Mouse (Mus musculus) cerebellum, adult (tissue): ENCODE data around the gene Kmt2c.

Source experiments
- ATAC-seq: cut with Nextera tagmentation; 2 replicates; pipeline ENCODE4 v1.9.2; 2017; ENCODE audit warnings: mild to moderate bottlenecking, moderate library complexity, mixed read lengths; ENCODE audit not compliant: insufficient number of reproducible peaks, low FRiP score, low TSS enrichment

Gene Kmt2c

DNA sequence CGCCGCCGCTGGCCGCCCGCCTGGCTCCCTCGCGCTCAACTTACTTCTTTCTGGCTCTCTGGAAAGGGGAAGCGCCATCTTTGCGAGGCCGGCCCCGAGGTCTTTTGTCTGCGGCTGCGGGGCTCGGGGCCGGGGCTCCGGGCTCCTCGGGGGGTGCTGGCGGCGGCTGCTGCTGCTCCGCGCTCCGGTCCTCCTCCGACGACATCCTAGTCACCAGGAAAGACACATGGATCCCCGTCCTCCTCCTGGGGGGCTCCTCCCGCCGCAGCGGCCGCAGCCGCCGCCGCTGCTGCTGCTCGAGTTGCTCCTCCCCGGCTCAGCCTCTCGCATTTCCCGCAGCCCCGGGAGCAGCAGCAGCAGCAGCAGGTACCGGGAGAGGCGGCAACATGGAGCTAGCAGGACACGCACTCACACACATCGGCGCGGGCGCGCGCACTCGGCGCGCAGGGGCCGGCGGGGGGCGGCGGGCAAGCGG, at the start of gene Kmt2c:
Kmt2c (minus strand) TSS at position 438 of the 475 bp plus-strand sequence.
- peak; percentile 46; the same call in 1 of the 2 replicates for ATAC-seq

DNA sequence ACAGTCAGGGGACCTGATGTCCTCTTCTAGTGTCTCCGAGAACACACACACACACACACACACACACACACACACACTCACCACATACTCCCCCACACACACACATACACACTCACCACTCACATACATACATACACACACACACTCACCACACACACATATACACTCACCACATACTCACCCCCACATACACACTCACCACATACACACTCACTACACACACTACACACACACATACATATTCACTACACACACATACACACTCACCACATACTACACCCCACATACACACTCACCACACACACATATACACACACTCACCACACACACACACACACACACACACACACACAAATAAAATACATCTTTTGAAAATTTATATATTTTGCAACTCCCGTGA, 48.3 kb upstream of the Kmt2c start:
- ATAC-seq: no peak

DNA sequence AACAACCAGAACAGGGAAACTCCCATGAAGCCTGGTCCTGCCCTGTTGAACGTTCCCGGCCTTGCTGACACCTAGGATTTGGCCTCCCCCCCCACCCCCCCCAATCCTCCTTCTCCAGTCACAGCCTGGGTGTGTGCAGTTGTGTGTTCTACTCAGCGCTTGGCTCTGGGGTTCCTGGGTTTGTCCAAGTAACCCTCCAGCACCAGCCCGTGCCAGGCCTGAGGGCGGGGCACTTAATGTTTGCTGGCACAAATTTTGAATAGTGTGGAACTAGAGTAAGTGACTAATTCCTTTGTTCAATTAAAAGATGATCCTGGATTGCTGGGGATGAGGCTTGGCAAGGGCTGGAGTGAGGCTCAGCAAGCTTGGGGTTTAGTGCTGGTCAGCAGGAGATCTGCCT, 46.0 kb upstream of the Kmt2c start:
- no peak for ATAC-seq

DNA sequence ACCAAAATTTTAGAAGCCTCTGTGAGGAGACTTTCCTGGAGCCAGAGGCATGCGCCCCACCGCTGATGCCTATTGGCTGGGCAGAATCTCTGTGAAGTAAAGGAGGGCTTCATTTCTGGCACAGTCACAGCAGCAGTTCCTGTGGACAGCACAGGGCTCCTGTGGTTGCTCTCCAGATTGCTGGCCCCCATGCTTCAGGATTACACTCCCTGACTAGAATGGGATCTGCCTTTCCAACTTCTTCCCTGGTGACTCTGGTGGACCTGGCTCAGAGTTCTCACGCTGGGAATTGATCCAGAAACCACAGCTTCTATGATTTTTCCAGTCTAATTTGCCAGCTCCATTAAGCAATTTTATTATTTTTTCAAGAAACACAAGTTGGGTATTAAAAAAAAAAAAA, 45.5 kb upstream of the Kmt2c start:
- no peak for ATAC-seq

DNA sequence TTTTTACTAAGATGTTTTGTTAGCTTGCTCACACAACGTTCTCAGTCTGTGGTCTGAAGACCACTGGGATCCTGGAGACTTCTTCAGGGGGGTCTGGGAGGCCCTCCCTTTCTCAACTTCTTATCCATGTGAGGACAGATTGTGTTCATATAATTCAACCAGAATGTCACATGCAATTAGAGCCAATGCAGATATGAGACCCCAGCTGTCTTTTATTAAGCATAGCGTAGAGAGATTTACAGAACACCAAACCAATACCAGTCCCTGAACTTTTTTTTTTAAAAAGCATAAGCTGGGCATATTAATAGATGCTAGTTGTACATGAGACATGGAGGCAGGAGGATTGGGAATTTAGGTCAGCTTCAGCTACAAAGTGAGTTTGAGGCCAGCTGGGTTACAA, 43.1 kb upstream of the Kmt2c start:
- no peak for ATAC-seq

DNA sequence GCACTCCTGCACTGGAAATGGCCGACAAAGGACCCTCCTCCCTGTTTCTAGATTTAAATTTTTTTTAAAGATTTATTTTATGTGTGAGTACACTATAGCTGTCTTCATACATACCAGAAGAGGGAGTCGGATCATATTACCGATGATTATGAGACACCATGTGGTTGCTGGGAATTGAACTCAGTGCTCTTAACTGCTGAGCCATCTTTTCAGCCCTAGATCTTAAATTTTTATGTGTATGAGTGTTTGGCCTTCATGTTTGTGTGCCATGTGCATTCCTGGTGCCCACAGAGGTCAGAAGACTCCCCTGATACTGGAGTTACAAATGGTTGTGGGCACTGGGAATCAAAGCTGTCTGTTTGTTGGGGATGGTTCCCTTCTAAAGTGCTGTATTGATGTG, 42.3 kb upstream of the Kmt2c start:
- ATAC-seq: no peak

DNA sequence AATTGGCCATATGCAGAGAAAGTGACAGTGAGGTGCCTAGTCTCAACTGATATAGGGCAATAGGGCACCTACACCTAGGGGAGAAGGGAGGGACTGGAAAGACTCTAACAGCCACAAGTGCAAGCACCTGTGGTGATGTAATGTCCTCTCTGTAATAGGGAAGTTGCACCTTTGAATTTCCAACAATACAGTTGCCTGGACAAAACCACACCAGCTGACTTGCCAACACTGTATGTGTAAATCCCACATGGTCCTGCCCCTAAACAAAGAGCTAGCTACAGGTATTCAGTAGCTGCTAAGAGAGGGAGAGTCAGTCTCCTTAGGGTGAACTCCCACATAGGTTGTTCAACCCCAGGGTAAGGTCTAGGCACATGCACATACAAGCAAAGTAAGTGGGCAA, 41.8 kb upstream of the Kmt2c start:
- no peak for ATAC-seq

DNA sequence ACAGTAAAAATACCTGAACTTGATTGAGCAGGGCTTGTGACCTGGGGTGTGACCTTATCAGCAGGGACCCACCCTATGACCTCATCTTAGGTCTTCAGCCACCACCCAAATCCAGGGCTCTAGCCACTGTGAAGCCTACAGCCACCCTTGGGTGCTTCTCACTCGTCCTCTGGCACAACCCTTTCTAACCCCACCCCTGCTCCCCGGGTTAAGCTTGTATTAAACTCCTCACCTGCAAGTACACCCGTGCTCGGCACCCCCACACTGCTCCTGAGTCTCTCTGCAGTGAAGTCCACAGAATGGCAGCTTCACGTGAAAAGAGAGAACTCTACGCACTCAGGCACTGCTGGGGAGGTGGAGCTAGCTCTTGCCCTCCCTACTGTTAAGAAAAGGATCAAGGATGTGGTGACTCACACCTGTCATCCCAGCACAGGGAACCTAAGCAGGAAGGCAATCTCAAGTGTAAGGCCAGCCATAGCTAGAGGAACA, 38.4 kb upstream of the Kmt2c start:
- ATAC-seq: no peak

DNA sequence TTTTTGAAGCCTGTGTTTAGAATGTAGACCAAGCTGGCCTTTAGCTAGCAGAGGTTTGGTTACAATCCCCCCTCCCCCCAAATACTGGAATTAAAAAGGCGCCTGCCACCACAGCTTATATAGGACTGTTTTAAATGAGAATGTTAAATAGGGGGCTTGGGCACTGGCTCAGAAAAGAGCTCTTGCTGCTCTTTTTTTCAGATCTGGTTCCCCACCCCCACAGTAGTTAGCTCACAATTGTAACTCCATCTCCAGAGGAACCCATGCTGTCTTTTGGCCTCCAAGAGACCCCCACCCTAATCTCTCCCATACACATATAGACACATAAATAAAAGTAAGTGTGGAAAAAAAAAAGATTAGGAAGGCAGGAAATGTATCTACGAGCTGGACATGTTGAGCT, 37.9 kb upstream of the Kmt2c start:
- no peak for ATAC-seq

DNA sequence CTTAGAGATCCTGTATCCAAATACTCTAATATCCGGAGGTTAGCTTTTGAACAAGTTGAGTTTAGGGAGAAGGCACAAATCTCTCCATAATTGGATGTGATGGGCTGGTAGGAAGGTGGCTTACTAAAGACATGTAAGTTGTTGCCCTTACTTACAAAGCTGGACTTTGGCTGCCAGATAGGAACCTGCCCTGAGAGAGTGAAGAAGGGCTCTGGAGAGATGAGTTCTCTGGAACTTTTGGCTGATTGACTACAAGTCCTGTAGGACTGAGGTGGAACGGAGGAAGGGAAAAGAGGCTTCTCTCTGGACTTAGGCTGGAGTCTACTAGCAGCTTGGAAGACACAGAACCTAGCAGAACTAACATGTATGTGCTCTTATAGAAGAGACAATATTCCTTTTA, 37.0 kb upstream of the Kmt2c start:
- ATAC-seq: no peak

DNA sequence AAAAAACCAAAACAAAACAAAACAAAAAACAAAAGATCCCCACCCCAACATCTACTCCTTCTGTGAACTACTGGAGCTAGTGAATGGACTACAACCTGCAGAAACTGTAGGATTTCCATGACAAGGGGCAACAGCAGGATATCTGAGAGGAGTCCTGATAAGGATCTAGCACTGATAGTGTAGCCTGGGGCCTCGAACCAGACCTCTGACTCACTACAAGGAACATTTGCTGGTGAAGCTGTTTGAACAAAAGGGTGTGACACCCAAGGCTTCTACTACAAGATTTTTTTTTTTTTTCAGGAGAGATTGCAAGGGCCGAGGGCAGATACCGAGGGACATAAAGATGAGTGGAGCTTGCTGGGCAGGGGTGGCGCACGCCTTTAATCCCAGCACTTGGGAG, 34.7 kb upstream of the Kmt2c start:
- no peak for ATAC-seq

DNA sequence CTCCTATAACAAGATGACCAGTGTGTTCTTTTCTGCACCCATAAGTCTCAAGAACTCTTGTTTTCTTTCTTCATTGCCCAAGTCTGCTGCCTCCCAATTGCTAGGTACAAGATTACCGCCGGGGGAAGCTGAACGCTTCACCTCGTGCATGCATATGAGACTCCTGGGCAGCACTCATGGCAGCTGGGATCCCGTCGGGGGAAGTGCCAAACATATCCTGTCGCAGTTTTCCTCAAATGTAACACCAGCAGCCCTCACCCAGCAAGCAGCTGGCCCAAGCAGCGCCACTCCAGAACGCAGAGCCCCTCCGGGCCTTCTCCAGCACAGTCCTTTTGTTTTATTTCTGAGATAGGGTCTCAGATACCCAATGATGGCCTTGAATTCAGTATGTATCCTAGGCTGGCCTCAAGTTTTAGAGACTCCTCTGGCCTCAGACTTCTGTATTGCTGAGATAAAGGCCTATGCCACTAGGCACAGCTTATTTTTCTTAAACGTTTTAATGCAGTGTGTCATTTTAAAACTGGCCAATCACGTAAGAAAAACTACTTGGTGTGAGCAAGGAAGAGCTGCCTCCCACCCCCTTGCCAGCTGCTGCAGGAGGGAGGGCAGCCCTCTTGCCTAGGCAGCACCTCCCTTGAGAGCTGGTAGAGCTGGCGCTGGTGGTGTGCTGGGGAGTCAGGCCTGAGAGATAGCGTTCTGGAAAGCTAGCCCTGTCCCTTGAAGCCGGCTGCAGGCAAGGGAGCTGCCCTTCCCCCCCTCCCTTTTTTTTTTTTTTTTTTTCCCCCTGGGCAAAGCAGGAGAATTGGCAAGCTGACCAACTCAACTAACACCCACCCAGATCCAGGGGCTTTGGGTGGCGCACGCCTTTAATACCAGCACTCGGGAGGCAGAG, 33.9 kb upstream of the Kmt2c start:
- no peak for ATAC-seq

DNA sequence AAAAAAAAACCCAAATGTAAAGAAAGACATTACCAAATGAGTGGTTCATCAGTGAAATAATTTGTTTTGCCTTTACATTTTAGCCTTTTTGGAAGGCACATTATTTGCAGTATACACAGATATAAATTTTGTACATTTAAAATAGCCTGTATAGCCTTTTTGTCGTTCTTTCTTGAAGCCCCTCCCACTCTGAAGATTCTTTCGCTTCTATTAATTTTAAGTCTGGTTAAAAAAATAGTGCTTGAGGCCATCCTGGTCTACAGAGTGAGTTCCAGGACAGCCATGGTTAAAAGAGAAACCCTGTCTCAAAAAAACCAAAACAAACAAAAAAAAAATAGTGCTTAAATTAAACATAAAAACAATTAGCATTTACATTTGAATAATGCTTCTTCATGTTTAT, 32.0 kb upstream of the Kmt2c start:
- ATAC-seq: no peak

DNA sequence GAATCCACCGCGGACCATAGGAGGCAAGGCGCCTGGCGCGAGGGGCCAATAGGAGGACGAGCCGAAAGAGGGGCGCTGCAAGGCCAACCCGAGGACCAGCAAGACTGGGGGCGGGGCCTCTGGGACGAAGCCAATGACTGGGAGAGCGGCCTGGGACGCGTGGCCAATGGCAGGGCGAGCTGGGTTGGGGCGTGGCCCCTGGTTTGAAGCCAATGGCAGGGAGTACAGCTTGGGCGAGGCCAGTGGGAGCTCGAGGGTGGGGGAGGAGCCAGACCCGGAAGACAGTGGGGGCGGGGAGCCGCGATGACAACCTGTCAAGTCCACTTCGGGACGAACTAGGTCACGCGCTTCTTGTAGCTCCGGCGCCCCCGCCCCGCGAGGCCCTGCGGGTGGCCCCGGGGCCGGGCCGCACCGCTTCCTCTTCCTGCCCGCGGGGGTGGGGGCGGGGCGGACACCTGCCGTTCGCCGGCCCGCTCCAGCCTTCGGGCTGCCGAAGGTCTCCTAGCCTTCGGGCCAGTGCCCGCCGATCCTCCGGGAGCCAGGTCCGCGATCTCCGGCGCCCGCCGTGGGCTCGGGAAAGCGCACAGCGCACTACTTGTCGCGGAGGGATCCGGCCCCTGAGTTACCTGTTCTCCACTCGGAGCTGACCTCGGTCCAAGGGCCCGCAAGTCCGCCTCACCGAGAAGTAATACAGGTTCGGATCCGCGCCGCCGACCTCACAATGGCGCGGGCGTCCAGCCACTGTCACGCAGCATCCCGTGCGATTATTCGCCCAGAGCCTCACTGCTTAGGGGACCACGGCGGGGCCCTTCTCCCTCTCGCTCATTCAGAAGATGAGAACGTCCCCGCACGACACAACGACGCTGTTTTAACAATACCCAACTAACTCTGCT, 31.2 kb upstream of the Kmt2c start:
- peak; percentile 82 for ATAC-seq

DNA sequence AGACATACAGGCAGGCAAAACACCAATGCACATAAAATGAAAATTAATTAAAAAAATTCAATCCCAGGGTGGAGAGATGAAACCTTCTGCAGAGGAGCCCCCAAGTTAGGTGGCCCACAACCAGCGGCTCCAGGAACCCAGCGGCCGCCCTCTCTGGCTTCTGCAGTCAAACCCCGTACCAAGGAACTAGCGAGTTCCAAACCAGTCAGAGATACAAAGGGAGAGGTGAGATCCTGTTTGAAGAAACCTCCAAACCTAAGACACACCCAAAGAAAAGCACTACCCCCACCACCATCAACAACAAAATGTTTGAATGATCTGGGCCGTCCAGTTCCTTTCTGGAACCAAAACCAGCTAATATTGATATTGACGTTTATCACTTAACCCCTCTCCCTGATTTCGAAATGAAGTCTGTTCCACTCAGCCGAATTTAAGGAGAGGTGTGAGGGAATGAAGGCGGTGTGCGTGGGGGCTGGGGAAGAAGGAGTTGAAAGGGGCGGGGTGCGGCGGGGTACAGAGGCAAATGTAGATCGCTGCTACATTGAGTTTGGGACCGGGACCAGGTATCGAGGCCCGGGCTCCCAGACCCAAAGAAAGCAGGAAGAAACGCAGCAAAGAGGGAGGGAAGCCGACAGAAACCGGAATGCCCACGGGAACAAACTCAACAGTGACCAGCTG, 30.4 kb upstream of the Kmt2c start:
- no peak for ATAC-seq

DNA sequence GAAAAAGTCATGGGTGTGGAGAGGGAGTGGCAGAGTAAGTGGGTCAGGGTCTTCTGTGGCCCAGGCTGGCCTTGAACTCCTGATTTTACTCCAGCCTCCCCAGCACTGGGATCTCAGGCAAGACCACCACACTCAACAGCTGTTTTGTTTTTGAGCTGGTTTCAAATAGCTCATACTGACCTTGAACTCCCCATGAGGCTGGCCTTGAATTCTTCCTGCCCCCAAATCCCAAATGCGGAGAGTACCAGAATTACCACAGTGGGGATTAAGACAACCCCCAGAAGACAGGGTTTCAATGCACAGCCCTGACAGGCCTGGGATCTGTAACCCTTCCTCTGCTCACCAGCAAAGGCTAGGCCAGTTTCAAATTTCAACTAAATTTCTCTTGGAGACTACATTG, 29.4 kb upstream of the Kmt2c start:
- no peak for ATAC-seq

DNA sequence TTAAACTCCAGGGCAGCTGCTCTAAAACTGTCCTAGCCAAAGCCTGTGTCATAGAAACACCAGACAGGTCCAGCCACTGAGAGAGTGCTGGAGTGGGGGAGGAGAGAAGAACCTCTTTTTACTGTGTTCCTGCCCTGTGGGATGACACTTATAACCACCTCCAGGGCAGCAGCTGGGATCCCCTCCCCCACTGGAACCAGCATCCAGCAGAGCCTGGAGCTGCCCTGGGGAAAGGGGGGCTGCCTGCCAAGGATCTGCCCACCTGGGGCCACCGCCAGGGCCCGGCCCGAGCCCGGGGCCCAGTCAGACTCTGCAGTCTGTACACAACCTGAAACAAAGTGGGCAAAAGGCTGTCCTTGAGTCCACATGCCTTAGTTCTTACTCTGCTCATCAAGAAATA, 28.3 kb upstream of the Kmt2c start:
- ATAC-seq: no peak

DNA sequence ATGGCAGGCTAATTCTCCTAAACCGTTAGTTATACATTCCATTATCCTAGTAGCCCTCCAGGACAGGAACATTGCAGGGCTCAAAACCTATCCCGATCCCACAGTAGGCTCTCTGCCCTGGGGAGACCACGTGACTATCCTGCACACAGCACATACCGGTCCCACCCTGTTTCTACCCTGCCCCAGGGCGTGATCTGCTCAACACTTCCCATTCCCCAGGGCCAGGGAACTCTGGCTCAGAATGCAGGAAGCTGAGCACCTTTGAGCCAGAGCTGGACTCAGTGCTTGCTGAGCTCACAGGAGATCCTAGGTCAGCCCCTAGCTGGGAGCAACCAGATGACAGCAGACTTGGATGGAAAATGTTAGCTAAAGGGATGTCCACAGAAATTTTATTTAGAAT, 27.5 kb upstream of the Kmt2c start:
- no peak for ATAC-seq

DNA sequence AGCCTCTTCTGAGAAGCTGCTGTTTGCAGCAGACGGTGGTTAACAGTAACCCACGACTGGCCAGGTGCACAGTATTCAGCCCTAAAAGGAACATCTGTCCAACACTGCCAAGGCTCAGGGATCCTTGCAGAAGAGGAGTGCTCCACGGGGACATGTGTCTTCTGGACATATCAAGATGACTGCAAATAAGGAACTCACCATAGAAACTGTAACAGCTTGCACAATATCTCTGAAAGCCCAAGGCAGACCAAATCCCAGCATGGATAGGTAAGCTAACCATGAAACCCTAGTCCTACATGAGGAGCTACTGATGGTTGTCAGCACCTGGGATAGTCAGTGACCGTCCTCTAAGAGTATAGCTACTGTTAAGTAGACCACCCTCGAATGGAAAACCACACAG, 22.9 kb upstream of the Kmt2c start:
- no peak for ATAC-seq

DNA sequence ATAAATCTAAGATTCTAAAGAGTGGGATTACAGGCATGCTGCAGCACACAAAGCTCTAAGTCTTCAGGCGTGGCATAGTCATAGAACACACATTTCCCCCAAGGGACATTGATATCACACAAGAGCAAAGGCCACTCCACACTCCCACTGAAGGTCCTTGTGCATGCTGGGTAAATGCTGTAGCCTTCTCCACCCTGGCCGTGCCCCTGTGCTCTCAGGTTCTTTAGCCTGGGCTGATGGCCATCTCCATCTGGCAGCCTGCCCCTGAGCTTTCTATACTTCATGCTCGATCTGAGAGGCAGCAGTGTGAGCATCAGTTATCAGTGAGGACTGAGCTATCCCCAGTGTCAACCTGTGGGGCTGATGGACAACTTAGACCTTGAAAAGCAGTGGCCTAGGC, 21.2 kb upstream of the Kmt2c start:
- ATAC-seq: no peak

DNA sequence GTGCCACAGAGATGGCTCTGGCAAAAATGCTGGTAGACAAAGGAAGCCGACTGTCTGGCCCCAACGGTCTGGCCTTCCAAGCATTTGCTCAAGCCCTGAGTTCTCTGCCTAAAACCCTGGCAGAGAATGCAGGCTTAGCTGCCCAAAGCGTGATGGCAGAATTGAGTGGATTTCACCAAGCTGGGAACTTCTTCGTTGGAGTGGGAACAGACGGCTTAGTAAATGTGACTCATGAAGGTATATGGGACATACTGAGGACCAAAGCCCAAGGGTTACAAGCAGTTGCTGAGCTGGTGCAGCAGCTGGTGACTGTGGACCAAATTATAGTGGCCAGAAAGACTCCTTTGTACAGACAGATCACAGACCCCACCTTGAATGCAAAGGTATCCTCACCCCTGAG, 19.0 kb upstream of the Kmt2c start:
- ATAC-seq: no peak
